Mouse (Mus musculus) right cerebral cortex, postnatal 36 days (tissue): ENCODE results near the gene Olfr177.

Experiments
- DNase-seq, 2 experiments: peaks; one replicate each; pipeline ENCODE4 v3.0.0; 2022; ENCODE audit warnings: low spot score in 2 of 2, mixed read lengths in 1 of 2

Olfr177 gene

GRCm38 (mm10) chr16:58874668-58875067 lies at the start of gene Olfr177:
TSS of gene Olfr177 (minus strand) at chr16:58874768.
- DNase-seq = no peak

GRCm38 (mm10) chr16:58891963-58892362 lies 17.4 kb upstream of the Olfr177 start, which contains the start of gene Olfr178:
TSS of gene Olfr178 (minus strand) at chr16:58892063.
- DNase-seq = no peak

- DNase-seq = no peak
These were observed 9.8 kb upstream of the Olfr177 start for GRCm38 (mm10) chr16:58884416-58884815.

GRCm38 (mm10) chr16:58861479-58861878 lies 13.1 kb downstream of the Olfr177 start:
- no peak for DNase-seq

GRCm38 (mm10) chr16:58860032-58860737 lies 14.4 kb downstream of the Olfr177 start:
- no peak for DNase-seq

- DNase-seq = no peak
These were observed 47.7 kb downstream of the Olfr177 start, which contains the start of gene Olfr175-ps1 for GRCm38 (mm10) chr16:58826732-58827319. TSS of gene Olfr175-ps1 (minus strand) at chr16:58826782.
